Mouse (Mus musculus) B cell, adult (primary cell): ENCODE measurements around the gene Gm13103. TPM values are rescaled to one million over a fixed set of nuclear protein-coding genes. Genes with fewer than 3 reads are reported as not detected.

ENCODE experiments used
- total RNA-seq: library from RNA; stranded (reverse); gene quantifications from 4 replicates; pipeline ENCODE4 v1.2.4, GENCODE M21; 2023; ENCODE audit not compliant: inconsistent age

Gm13103 gene
- total RNA-seq: not detected in 4 replicates

DNA sequence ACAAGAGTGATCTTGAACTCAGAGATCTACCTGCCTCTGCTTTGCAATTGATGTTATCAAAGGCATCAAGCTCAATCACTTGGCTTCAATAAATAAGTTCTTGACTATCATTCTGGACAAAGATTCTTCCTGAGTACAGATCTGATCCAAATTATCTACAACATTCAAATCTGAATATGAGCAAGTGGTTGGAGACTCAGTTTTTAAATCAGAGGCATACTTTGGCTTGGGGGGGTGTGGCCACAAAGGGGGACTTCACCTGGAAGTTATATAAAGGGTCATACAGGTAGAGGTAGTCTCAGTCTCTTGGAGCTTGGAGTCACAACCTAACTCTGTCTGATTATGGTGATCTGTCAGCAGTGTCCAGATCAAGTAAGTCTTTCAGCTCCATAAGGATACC, at the start of gene Gm13103:
Gene Gm13103, plus strand, starts transcription at position 301 of the 400 bp plus-strand sequence.

DNA sequence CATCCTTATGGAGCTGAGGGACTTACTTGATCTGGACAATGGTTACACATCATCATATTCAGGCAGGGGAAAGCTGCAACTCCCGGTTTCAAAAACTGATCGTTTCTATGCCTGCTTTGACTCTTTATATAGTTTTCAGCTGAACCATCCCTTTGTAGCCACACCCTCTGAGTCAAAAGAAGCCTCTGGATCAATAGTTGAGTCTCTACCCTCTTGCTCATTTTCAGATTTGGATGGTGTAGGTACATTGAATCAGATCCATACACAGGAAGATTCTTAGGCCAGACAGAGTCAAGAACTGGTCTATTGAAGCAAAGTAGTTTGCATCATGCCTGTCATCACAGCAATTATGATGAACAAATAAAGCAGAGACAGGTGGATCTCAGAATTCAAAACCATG, 30.3 kb upstream of the Gm13103 start, which contains the start of gene Gm13084:
Gene Gm13084, minus strand, starts transcription at position 101 of the 400 bp plus-strand sequence.

DNA sequence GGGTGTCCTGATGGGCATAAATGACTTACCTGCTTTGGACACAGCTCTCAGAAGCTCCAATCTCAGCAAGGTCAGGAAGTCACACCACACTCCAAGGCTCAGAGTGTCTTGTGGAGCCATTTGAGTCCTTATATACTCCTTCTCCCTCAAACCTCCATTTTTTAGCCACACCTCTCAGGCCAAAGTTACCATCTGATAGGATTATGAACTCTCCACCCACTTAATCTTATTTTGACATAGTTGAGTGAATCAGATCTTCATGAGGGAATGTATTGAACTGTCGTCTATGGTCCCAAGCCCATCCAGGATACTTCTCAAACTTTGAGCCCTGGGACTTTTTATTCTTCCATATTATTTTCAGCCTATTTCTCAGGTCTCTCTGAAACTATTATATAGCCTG, 54.0 kb downstream of the Gm13103 start, which contains the start of gene Pramef6:
Gene Pramef6, minus strand, starts transcription at position 101 of the 400 bp plus-strand sequence.

Other genes with a start within 250 kb of the Gm13103 start
- not detected in 4 replicates for gene Gm13083, start 231.5 kb upstream of the Gm13103 start, total RNA-seq
- gene Gm13088, start 189.3 kb upstream of the Gm13103 start, total RNA-seq: not detected in 4 replicates
- gene Gm13089, start 143.8 kb upstream of the Gm13103 start, total RNA-seq: not detected in 4 replicates
- not detected in 4 replicates for gene Gm13078, start 127.0 kb upstream of the Gm13103 start, total RNA-seq
- not detected in 4 replicates for gene Gm13023, start 57.1 kb upstream of the Gm13103 start, total RNA-seq
- gene Gm13084, start 30.4 kb upstream of the Gm13103 start, total RNA-seq: not detected in 4 replicates
- not detected in 4 replicates for gene Pramef6, start 53.9 kb downstream of the Gm13103 start, total RNA-seq
- gene Pramef25, start 104.5 kb downstream of the Gm13103 start, total RNA-seq: not detected in 4 replicates
- not detected in 4 replicates for gene Gm13101, start 120.5 kb downstream of the Gm13103 start, total RNA-seq
- gene Pramef17, start 147.9 kb downstream of the Gm13103 start, total RNA-seq: not detected in 4 replicates
- gene Pramel4, start 212.6 kb downstream of the Gm13103 start, total RNA-seq: not detected in 4 replicates